Mouse (Mus musculus) midbrain, embryonic 12.5 days (tissue): ENCODE measurements around the gene Agpat4. TPM values are rescaled to one million over a fixed set of nuclear protein-coding genes. Genes with fewer than 3 reads are reported as not detected.

ENCODE experiments used
- ATAC-seq: fragments of 200-750 bp; cut with Nextera tagmentation; 2 replicates; pipeline ENCODE4 v1.8.0; 2017; ENCODE audit warnings: low read depth, moderate TSS enrichment, moderate library complexity; ENCODE audit not compliant: low FRiP score
- H3K27ac ChIP-seq: fragments of 300-500 bp; sonication (generic); replicated peaks from 2 replicates; pipeline ENCODE4 v1.5.1; 2016; ENCODE audit warnings: mild to moderate bottlenecking
- H3K27me3 ChIP-seq: fragments of 300-500 bp; sonication (generic); 2 replicates; pipeline ENCODE4 v1.6.1; 2016; ENCODE audit warnings: mild to moderate bottlenecking
- H3K36me3 ChIP-seq: fragments of 300-500 bp; sonication (generic); 2 replicates; pipeline ENCODE4 v1.6.1; 2016
- H3K4me1 ChIP-seq: fragments of 300-500 bp; sonication (generic); 2 replicates; pipeline ENCODE4 v1.6.1; 2016
- H3K4me2 ChIP-seq: fragments of 300-500 bp; sonication (generic); replicated peaks from 2 replicates; pipeline ENCODE4 v1.6.1; 2016; ENCODE audit warnings: mild to moderate bottlenecking, moderate library complexity
- H3K4me3 ChIP-seq: fragments of 300-500 bp; sonication (generic); 2 replicates; pipeline ENCODE4 v1.5.1; 2016; ENCODE audit warnings: mild to moderate bottlenecking
- H3K9ac ChIP-seq: fragments of 300-500 bp; sonication (generic); replicated peaks from 2 replicates; pipeline ENCODE4 v1.6.1; 2016; ENCODE audit warnings: mild to moderate bottlenecking, moderate library complexity
- H3K9me3 ChIP-seq: fragments of 300-500 bp; sonication (generic); 2 replicates; pipeline ENCODE4 v1.6.1; 2016; ENCODE audit warnings: mild to moderate bottlenecking
- WGBS: fragments of 180-500 bp; shearing (Covaris S2); methylation state at CpG from one replicate; pipeline ENCODE4 v1.1.7; 2016; 5-methylcytosine and 5-hydroxymethylcytosine counted together
- polyA plus RNA-seq: library from polyadenylated mRNA; unstranded; fragments of >200 nt; fragmentation: Nextera tagmentation; extraction: Ambion mirVana; gene quantifications from 2 replicates; pipeline ENCODE4 v1.2.1, GENCODE M21; 2016

The Agpat4 gene
- polyA plus RNA-seq, 1 experiment from 2014 or later, result 42.4 TPM

DNA sequence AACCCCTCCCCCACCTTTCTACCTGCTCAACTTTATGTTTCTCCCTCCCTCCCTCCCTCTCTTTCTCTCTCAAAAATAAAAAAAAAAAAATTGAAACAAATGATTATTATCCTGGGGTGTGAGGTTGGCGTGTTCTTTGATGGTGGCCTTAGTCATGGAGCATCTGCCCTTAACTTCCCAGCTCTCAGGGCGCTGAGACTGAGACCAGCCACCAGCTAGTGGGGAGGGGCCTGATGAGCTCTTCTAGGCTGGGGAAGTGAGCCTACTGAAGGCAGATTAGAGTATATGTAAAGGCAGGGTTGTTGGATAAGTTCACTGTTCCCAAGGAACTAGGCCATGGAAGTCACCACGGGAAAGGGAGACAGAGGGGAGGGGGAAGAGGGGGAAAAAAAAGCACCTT lies 85.7 kb downstream of the Agpat4 start:
- Histone ChIP-seq H3K27me3 (no peaks in the 10 kb centered on the region), H3K27ac (0 out of 2 replicates have a peak overlapping the region, but pooled peaks have one; percentile 46), H3K36me3 (no peaks in the 10 kb centered on the region), H3K4me2 (no peak overlapping the region), H3K9ac (no peak overlapping the region), H3K4me3 (no peak overlapping the region), H3K4me1 (peaks cover 39% of the 10 kb centered on the region), H3K9me3 (no peaks in the 10 kb centered on the region)
- no peak for ATAC-seq
- 85% methylated on average over 3 of the region's 3 CpGs for WGBS

DNA sequence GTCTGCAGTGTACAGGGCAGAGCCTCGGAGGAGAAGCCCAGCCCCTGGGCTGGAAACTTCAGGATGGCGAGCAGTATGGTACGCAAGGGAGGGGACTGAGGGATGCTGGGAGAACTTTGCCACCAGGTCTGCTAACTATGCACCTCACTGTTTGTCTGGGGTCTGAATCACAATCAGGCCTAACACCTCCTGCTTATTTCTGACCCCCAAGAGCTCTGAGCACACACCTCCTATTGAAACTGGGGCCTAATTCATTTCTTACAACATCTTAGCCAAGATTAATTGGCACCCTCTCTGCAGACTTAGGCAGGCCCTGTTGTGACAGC lies 86.1 kb downstream of the Agpat4 start:
- Histone ChIP-seq H3K36me3 (no peaks in the 10 kb centered on the region), H3K4me2 (no peak overlapping the region), H3K27me3 (no peaks in the 10 kb centered on the region), H3K9me3 (no peaks in the 10 kb centered on the region), H3K27ac (0 out of 2 replicates have a peak overlapping the region, but pooled peaks have one; percentile 46), H3K4me3 (no peak overlapping the region), H3K4me1 (peaks cover 39% of the 10 kb centered on the region), H3K9ac (no peak overlapping the region)
- WGBS, result 91% methylated on average over 3 of the region's 3 CpGs
- ATAC-seq, result no peak

DNA sequence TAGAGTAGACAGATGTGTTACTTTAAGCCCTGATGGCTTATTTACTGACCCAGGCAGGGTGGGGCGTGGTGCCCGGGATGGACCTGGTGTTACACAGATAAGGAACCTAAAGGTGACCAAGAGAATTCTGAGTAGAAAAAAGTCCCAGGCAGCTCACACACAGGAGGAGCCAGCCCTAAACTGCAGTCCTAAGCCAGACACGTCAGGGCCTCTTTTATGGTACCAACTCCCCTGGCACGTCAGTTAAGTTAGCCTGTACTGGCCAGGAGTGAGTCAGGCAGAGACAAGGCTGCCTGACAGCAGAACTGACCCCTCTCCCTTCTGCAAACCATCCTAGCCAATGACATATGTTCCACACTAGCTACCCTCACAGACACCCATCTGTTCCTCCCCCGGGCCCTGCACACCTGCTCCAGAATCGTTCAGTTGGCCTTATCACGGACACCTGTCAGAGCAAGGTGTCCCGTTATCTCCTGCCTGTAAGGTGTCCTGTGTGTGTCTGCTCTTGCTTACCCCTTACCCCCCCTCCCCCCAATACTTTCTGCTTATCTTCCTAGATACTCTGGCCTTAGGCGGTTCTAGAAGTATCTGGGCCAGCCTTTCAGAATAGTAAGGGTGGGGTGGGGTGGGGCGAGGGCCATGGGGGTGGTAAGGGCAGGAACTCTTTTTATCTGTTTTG lies 86.7 kb downstream of the Agpat4 start:
- H3K27me3 ChIP-seq, result no peaks in the 10 kb centered on the region
- H3K4me2 ChIP-seq, result no peak overlapping the region
- 87% methylated on average over 10 of the region's 10 CpGs for WGBS
- 0 out of 2 replicates have a peak, but pooled peaks cover under 1% of the 10 kb centered on the region for H3K36me3 ChIP-seq
- H3K27ac ChIP-seq, result no peak overlapping the region
- peaks cover 39% of the 10 kb centered on the region for H3K4me1 ChIP-seq
- H3K9me3 ChIP-seq, result no peaks in the 10 kb centered on the region
- ATAC-seq, result no peak
- H3K9ac ChIP-seq, result 0 out of 2 replicates have a peak overlapping the region, but pooled peaks have one; percentile 21
- H3K4me3 ChIP-seq, result no peak overlapping the region

DNA sequence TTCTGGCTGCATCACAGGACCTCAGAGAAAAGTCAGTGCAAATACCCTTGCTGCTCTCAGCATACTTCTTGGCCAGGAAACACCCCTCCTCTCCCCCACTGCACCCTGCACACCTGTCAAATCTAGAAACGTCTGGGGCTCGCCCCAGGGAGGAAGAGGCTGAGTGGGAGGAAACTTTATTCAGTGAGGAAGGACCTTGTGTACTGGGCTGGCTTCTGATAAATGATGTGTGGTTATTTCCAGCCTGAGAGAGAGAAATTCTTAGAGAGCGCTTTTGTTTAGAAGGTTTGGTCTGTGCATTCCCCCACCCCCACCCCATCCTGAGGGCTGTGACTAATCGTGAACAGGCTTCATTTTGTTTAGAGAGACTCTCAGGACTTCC lies 87.2 kb downstream of the Agpat4 start:
- 0 out of 2 replicates have a peak, but pooled peaks have one; percentile 38 for ATAC-seq
- Histone ChIP-seq H3K4me3 (no peak overlapping the region), H3K4me1 (peaks cover 39% of the 10 kb centered on the region), H3K9ac (0 out of 2 replicates have a peak overlapping the region, but pooled peaks have one; percentile 21), H3K36me3 (0 out of 2 replicates have a peak, but pooled peaks cover 5% of the 10 kb centered on the region), H3K27me3 (no peaks in the 10 kb centered on the region), H3K9me3 (no peaks in the 10 kb centered on the region), H3K4me2 (no peak overlapping the region), H3K27ac (peak overlapping the region; percentile 42)
- WGBS, result 44% methylated on average over 4 of the region's 4 CpGs

DNA sequence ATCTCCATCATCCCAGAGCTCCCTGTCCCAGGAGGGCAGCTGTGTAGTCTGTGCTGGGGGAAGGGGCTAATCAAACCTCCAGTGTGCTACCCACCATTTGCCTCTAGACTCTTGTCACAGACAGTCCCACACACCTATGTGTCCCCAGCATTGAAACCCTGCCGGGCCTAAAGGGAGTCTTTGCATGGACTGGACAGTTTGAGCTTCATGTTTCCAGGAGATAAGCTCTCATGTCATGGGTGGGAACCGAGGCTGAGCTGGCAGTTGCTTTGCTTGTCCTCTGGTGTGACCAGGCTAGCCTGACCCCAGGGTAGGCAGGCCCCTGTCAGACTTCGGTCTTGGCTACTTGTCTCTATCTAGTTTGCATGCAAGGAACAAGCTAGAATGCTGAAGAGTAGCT lies 87.7 kb downstream of the Agpat4 start:
- no peak for ATAC-seq
- Histone ChIP-seq H3K27ac (peak overlapping the region; percentile 42), H3K4me3 (no peak overlapping the region), H3K4me2 (no peak overlapping the region), H3K4me1 (peaks cover 39% of the 10 kb centered on the region), H3K9ac (no peak overlapping the region), H3K9me3 (no peaks in the 10 kb centered on the region), H3K27me3 (no peaks in the 10 kb centered on the region), H3K36me3 (peaks cover 8% of the 10 kb centered on the region)
- 78% methylated on average over 3 of the region's 3 CpGs for WGBS

DNA sequence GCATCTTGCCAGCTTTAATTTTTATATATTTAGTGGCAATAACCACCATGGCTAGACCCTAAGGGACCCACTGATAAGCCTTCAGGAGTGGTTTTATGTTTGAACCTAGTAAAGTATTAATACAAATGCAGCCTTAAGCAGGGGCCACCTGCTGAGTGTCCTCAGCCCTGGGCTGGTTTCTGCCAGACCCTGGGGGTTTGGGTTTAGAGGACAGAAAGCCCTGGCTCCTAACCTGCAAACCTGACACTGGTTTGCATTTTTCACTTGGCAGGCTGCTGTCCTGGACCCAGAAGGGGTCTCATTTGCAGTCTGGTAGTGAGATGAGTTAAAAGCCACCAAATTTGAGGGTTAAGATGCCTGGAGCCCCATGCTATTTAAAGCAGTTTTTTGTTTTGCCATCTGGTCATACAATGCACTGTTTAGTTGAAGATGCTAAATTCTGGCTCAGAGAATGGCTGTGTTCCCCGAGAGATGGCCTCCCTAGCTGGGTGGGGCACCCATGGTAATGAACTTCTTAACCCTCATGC lies 88.6 kb downstream of the Agpat4 start:
- Histone ChIP-seq H3K27ac (peak overlapping the region; percentile 25; the same call in 1 of the 2 replicates), H3K4me1 (peaks cover 39% of the 10 kb centered on the region), H3K4me2 (no peak overlapping the region), H3K4me3 (no peak overlapping the region), H3K9me3 (no peaks in the 10 kb centered on the region), H3K27me3 (no peaks in the 10 kb centered on the region), H3K9ac (no peak overlapping the region), H3K36me3 (peaks cover 12% of the 10 kb centered on the region)
- WGBS, result 22% methylated on average over 1 of the region's 1 CpGs
- no peak for ATAC-seq

DNA sequence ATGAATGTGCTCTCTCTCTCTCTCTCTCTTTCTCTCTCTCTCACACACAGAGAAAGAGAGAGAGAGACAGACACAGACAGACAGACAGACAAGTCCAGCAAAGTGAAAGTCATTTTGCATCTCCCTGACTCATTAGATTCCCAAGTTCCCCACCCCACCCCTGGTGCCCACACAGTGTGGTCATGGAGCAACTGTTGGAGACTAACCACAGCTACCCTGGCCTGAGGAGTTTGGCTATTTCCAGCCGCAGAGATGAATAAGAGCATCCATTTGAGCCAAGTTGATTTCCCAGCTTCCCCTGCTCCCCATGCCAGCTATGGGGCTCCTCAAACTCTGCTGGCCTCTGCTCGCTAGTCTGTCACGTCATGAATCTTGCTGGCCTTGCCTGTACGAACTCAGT lies 91.0 kb downstream of the Agpat4 start:
- no peak for ATAC-seq
- Histone ChIP-seq H3K27me3 (no peaks in the 10 kb centered on the region), H3K27ac (no peak overlapping the region), H3K4me1 (peaks cover 29% of the 10 kb centered on the region), H3K9me3 (no peaks in the 10 kb centered on the region), H3K4me3 (no peak overlapping the region), H3K9ac (no peak overlapping the region), H3K4me2 (no peak overlapping the region), H3K36me3 (peaks cover 35% of the 10 kb centered on the region)
- WGBS, result 80% methylated on average over 4 of the region's 4 CpGs

DNA sequence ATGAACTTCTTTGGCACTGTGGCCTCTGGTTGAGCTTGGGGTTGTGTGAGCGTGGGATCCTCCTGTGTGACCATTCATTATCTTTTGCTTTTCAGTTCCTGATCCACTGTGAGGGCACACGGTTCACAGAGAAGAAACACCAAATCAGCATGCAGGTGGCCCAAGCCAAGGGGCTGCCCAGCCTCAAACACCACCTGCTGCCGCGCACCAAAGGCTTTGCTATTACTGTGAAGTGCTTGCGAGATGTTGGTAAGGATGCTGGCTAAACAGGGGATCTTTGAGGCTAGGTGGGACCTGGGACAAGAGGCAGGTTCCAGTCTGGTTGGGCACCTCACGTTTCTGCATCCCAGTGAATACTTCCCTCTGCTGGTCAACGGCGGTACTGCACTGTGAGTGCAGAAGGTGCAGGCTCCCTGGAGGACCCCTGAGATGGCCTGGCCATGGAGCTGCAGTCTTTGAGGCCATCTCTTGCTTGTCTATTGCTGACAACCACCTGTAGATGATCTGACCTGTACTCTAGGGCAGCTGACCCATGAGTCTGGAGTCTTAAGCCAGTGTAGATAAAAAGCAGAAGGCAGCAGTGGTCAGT lies 92.1 kb downstream of the Agpat4 start:
- Histone ChIP-seq H3K9me3 (no peaks in the 10 kb centered on the region), H3K27ac (no peak overlapping the region), H3K9ac (no peak overlapping the region), H3K36me3 (peaks cover 47% of the 10 kb centered on the region), H3K4me2 (no peak overlapping the region), H3K4me3 (no peak overlapping the region), H3K4me1 (peaks cover 19% of the 10 kb centered on the region), H3K27me3 (no peaks in the 10 kb centered on the region)
- WGBS, result 36% methylated on average over 8 of the region's 8 CpGs
- 0 out of 2 replicates have a peak, but pooled peaks have one; percentile 10 for ATAC-seq

DNA sequence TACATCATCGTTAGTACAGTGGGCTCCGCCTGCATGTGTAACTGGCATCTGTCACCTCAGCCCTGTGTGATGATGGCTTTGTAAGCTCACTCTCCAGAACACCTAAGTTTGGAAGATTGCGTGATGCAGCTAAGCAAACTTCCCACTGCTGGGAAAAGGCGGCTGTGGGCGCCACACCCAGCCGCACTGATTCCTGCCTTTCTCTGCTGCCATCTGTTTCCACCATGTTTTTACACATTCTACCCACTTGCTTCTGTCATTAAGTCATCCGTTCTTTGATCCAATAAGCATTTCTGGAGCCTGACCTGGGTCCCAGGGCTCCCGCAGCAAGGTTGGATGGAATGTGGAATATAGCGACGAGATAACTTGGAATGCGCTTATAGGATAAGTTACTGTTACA lies 93.4 kb downstream of the Agpat4 start:
- H3K36me3 ChIP-seq, result peaks cover 58% of the 10 kb centered on the region
- no peak overlapping the region for H3K9ac ChIP-seq
- H3K4me3 ChIP-seq, result no peak overlapping the region
- no peaks in the 10 kb centered on the region for H3K27me3 ChIP-seq
- H3K27ac ChIP-seq, result no peak overlapping the region
- ATAC-seq, result no peak
- peaks cover 9% of the 10 kb centered on the region for H3K4me1 ChIP-seq
- WGBS, result 95% methylated on average over 11 of the region's 11 CpGs
- H3K9me3 ChIP-seq, result no peaks in the 10 kb centered on the region
- no peak overlapping the region for H3K4me2 ChIP-seq

DNA sequence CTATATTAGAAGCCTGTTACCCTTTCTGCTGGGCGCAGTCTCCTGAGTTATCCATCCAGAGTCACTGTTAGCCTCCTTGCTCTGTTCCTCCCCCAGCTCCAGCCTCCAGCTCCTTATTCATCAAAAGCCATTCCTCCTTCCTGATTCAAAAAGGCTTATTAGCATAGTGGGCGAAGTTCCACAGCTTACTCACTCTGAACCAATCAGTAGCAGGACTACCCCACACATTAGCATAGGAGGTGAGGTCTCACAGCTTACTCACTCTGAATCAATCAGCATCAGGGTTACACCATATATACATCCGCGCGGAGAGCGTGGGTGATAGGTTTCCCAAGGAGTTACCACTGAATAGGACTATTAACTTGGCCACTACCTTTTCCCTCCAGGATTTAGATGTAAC lies 93.8 kb downstream of the Agpat4 start:
- WGBS, result 86% methylated on average over 6 of the region's 6 CpGs
- Histone ChIP-seq H3K27me3 (no peaks in the 10 kb centered on the region), H3K9me3 (no peaks in the 10 kb centered on the region), H3K27ac (no peak overlapping the region), H3K9ac (no peak overlapping the region), H3K36me3 (peaks cover 63% of the 10 kb centered on the region), H3K4me1 (0 out of 2 replicates have a peak, but pooled peaks cover 5% of the 10 kb centered on the region), H3K4me3 (no peak overlapping the region), H3K4me2 (no peak overlapping the region)
- no peak for ATAC-seq

DNA sequence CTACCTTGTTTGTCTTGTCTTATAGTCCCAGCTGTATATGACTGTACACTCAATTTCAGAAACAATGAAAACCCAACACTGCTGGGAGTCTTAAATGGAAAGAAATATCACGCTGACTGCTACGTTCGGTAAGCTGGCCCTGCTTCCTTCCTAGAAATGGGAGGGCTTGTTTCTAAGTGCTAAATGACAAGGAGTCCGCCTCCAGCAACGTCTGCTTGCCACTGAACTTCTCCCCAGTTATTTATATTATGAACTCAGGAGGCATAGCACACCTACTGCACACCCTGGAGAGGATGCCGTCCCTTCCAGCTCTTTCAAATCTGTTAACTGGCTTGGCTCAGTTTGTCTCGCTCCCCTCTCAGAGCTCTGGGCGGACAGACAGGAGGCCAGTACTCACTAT lies 94.9 kb downstream of the Agpat4 start:
- no peak for ATAC-seq
- Histone ChIP-seq H3K27ac (no peak overlapping the region), H3K4me3 (no peak overlapping the region), H3K4me1 (no peaks in the 10 kb centered on the region), H3K36me3 (peaks cover 74% of the 10 kb centered on the region), H3K4me2 (no peak overlapping the region), H3K9ac (no peak overlapping the region), H3K27me3 (no peaks in the 10 kb centered on the region), H3K9me3 (no peaks in the 10 kb centered on the region)
- WGBS, result 96% methylated on average over 8 of the region's 8 CpGs

DNA sequence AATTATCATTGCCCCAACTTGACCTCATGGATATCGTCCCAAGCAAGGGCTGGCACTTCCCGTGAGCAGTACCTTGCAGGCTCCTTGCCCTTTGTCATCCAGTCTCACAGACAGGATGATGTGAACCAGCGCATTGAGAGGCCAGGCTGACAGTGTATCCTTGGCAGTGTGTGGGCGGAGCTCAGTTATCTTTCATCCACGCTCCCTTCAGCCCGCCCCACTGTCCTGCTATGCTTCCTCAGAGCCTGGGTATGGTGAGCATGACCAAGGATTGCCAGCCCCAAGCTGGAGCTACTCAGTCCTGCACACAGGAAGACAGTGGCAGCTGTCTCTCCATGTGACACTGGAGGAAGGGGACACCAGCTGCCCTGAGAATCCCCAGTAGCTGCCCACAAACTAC lies 97.7 kb downstream of the Agpat4 start:
- no peaks in the 10 kb centered on the region for H3K27me3 ChIP-seq
- no peak for ATAC-seq
- 86% methylated on average over 6 of the region's 6 CpGs for WGBS
- H3K27ac ChIP-seq, result no peak overlapping the region
- peaks cover 94% of the 10 kb centered on the region for H3K36me3 ChIP-seq
- no peaks in the 10 kb centered on the region for H3K9me3 ChIP-seq
- H3K4me1 ChIP-seq, result no peaks in the 10 kb centered on the region
- H3K4me3 ChIP-seq, result no peak overlapping the region
- H3K4me2 ChIP-seq, result no peak overlapping the region
- no peak overlapping the region for H3K9ac ChIP-seq
